Mouse (Mus musculus) myocyte (in vitro differentiated cells): ENCODE data around the gene Bcap31. TPM values are rescaled to one million over a fixed set of nuclear protein-coding genes. Genes with fewer than 3 reads are reported as not detected.

ENCODE experiments used
- H3K27me3 ChIP-seq: one replicate; pipeline ENCODE4 v1.6.1; 2011; ENCODE audit not compliant: control insufficient read depth, insufficient read depth, insufficient read length
- H3K36me3 ChIP-seq: one replicate; pipeline ENCODE4 v1.6.1; 2011; ENCODE audit not compliant: control insufficient read depth, insufficient read depth
- H3K4me2 ChIP-seq: one replicate; pipeline ENCODE4 v1.6.1; 2011; ENCODE audit warnings: low read depth, control low read depth
- H3K4me3 ChIP-seq: one replicate; pipeline ENCODE4 v1.5.1; 2011; ENCODE audit warnings: mild to moderate bottlenecking, control low read depth, moderate library complexity
- H3K79me2 ChIP-seq: one replicate; pipeline ENCODE4 v1.6.1; 2011; ENCODE audit not compliant: control insufficient read depth, insufficient read depth
- H3ac ChIP-seq: one replicate; pipeline ENCODE4 v1.6.1; 2011; ENCODE audit not compliant: control insufficient read depth, insufficient read length
- CEBPB ChIP-seq: IDR thresholded peaks from 2 replicates; pipeline ENCODE4 v1.6.1; 2011; ENCODE audit warnings: mild to moderate bottlenecking, moderate library complexity; ENCODE audit not compliant: poor library complexity, insufficient read depth, severe bottlenecking
- E2F4 ChIP-seq: IDR thresholded peaks from one replicate; pipeline ENCODE4 v1.6.1; 2011; ENCODE audit warnings: mild to moderate bottlenecking, control low read depth, moderate library complexity; ENCODE audit not compliant: insufficient read depth
- MAX ChIP-seq: IDR thresholded peaks from one replicate; pipeline ENCODE4 v1.6.1; 2011; ENCODE audit warnings: low read depth, mild to moderate bottlenecking, control low read depth
- MYOD1 ChIP-seq, 3 experiments: IDR thresholded peaks; one replicate each; pipeline ENCODE4 v1.6.1; 2011; ENCODE audit warnings: control low read depth in 2 of 3, low read depth in 2 of 3, mild to moderate bottlenecking in 2 of 3, moderate library complexity in 1 of 3; ENCODE audit not compliant: insufficient read length in 2 of 3, control insufficient read depth in 1 of 3
- MYOG ChIP-seq, 3 experiments: IDR thresholded peaks; one replicate each; pipeline ENCODE4 v1.6.1; 2011; ENCODE audit warnings: control low read depth in 2 of 3, low read depth in 2 of 3, mild to moderate bottlenecking in 2 of 3; ENCODE audit not compliant: insufficient read length in 2 of 3, control insufficient read depth in 1 of 3, insufficient read depth in 1 of 3
- POLR2A ChIP-seq: IDR thresholded peaks from one replicate; pipeline ENCODE4 v1.6.1; 2011; ENCODE audit warnings: low read depth, mild to moderate bottlenecking, control low read depth, moderate library complexity; ENCODE audit not compliant: insufficient read length
- POLR2AphosphoS2 ChIP-seq: IDR thresholded peaks from one replicate; pipeline ENCODE4 v1.6.1; 2011; ENCODE audit warnings: low read depth, control low read depth; ENCODE audit not compliant: insufficient read length
- REST ChIP-seq: IDR thresholded peaks from one replicate; pipeline ENCODE4 v1.6.1; 2011; ENCODE audit warnings: mild to moderate bottlenecking, control low read depth, moderate library complexity; ENCODE audit not compliant: insufficient read depth, insufficient read length
- SRF ChIP-seq: IDR thresholded peaks from one replicate; pipeline ENCODE4 v1.6.1; 2011; ENCODE audit warnings: low read depth; ENCODE audit not compliant: control insufficient read depth, insufficient read length
- TCF12 ChIP-seq: IDR thresholded peaks from one replicate; pipeline ENCODE4 v1.6.1; 2011; ENCODE audit warnings: mild to moderate bottlenecking, control low read depth; ENCODE audit not compliant: poor library complexity, insufficient read depth, severe bottlenecking
- TCF3 ChIP-seq: IDR thresholded peaks from one replicate; pipeline ENCODE4 v1.6.1; 2011; ENCODE audit warnings: low read depth, control low read depth; ENCODE audit not compliant: insufficient read length
- USF1 ChIP-seq: IDR thresholded peaks from one replicate; pipeline ENCODE4 v1.6.1; 2011; ENCODE audit warnings: low read depth, mild to moderate bottlenecking, control low read depth, moderate library complexity
- polyA plus RNA-seq: library from polyadenylated mRNA; unstranded; fragments of >200 nt; fragmentation: generic; extraction: Trizol; gene quantifications from one replicate; pipeline ENCODE4 v1.2.1, GENCODE M21; 2012; ENCODE audit warnings: missing spikeins

Gene Bcap31
- polyA plus RNA-seq, 1 experiment, result 255 TPM

DNA sequence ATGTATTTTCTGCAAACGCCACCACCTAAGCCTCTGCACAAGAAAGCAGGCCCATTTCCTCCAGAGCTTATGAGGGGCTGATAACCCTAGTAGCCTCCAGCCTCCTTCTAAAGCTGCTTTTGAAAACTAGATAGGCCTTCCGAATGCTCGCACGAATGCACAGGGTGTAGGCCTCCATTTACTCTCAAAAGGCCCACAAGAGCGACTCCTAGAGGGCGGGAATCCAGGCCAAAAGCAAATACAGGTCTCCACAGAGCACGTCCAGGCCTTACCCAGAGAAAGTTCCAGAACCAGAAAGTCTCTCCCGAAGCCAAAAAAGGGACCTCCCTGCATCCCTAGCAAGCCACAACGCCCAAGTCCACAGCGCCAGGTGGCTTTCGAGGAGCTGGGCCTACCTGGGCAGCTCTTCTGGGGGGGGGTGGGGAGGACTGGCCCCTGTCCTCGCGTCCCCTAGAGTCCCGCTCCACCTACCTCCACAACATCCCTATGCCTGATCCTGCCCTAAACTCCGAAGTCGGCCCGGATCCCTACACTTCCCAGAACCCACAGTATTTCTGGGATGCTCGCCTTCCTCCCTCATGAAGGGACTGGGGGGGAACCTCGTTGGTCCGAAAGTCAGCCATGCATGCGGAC lies 383 bp downstream of the Bcap31 start:
- H3K79me2 ChIP-seq, result peaks cover 12% of the 10 kb centered on the region
- TF ChIP-seq REST (no peak), MAX (no peak), USF1 (no peak), TCF3 (no peak), E2F4 (no peak), CEBPB (no peak), MYOD1 (IDR thresholded peaks at IDR 0.05; ENCODE audit: control insufficient read depth in 1 of 3, insufficient read length in 2 of 3, low read depth in 2 of 3) (no peak), MYOG (IDR thresholded peaks at IDR 0.05; ENCODE audit: control insufficient read depth in 1 of 3, insufficient read depth in 1 of 3, insufficient read length in 2 of 3, low read depth in 2 of 3) (no peak), POLR2AphosphoS2 (no peak), SRF (no peak), POLR2A (no peak), TCF12 (no peak)
- peaks cover 9% of the 10 kb centered on the region for H3K36me3 ChIP-seq
- H3K4me2 ChIP-seq, result peak overlapping the region; percentile 70
- peak overlapping the region; percentile 45 for H3ac ChIP-seq
- H3K27me3 ChIP-seq, result no peaks in the 10 kb centered on the region
- H3K4me3 ChIP-seq, result peak overlapping the region; percentile 51

DNA sequence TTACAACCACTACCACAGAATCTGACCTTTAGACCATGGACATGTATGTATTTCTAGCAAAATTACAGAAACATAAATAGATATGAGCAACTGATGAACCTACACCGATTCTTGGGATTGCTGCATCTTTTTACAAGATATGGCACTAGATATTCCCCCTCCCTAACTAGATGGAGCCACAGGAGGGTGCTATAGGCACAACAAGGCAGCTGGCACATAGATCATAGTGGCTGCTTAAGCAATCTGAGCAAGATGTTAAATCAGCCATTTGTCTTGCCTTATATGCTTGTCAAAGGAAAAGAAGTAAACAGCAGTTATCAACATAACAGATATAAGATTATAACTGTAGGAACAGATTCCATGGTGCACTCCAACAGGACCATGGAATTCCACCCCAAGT lies 15.5 kb downstream of the Bcap31 start:
- H3K4me2 ChIP-seq, result no peak overlapping the region
- no peaks in the 10 kb centered on the region for H3K79me2 ChIP-seq
- H3ac ChIP-seq, result no peak overlapping the region
- H3K36me3 ChIP-seq, result no peaks in the 10 kb centered on the region
- no peaks in the 10 kb centered on the region for H3K27me3 ChIP-seq
- no peak overlapping the region for H3K4me3 ChIP-seq
- TF ChIP-seq MYOG (IDR thresholded peaks at IDR 0.05; ENCODE audit: control insufficient read depth in 1 of 3, insufficient read depth in 1 of 3, insufficient read length in 2 of 3, low read depth in 2 of 3), result no peak
- TF ChIP-seq POLR2A, result no peak
- no peak for TF ChIP-seq MAX
- TF ChIP-seq CEBPB, result peak; percentile 58
- TF ChIP-seq REST, result no peak
- no peak for TF ChIP-seq TCF3

DNA sequence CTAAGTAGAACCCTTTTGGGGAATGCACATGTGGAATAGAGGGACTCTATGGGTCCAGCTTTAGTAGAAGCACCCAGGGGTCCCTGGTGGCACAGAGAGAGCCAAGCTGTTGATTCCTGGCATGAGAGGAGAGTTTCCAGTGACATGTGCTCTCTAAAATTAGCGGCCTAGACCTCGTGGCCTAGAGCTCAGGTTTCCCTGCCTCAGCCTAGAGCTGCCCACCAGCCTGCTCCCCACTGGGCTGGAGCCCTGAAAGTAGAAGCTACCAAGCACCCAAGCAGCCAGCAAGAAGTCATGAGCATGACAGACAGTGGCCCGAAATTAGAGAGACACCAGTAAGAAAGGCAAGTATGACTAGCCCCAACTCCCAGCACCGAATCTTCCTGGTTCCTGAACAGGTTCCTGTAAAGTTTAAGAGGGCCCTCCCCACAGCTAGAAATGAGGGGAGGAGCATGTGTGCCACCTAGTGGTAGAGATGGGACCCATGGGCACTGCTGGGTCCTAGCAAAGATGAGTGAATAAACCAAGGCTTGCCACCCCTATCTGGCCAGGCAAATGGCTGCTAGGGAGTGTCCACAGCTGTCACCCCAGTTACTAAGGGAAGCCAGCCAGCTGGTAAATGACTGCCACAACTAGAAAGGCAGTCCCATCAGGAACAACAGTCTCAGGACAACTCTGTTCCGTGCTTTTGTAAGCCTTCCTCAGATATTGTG lies 24.9 kb downstream of the Bcap31 start:
- peaks cover 8% of the 10 kb centered on the region for H3K36me3 ChIP-seq
- no peak overlapping the region for H3ac ChIP-seq
- peak overlapping the region; percentile 22 for H3K4me2 ChIP-seq
- no peak overlapping the region for H3K4me3 ChIP-seq
- TF ChIP-seq POLR2AphosphoS2, result no peak
- TF ChIP-seq MYOG (IDR thresholded peaks at IDR 0.05; ENCODE audit: control insufficient read depth in 1 of 3, insufficient read depth in 1 of 3, insufficient read length in 2 of 3, low read depth in 2 of 3), result peak; percentile 42 to 89 (median 79)
- TF ChIP-seq MYOD1 (IDR thresholded peaks at IDR 0.05; ENCODE audit: control insufficient read depth in 1 of 3, insufficient read length in 2 of 3, low read depth in 2 of 3), result peak; percentile 34 to 86 (median 39)
- H3K27me3 ChIP-seq, result no peaks in the 10 kb centered on the region
- H3K79me2 ChIP-seq, result no peaks in the 10 kb centered on the region

DNA sequence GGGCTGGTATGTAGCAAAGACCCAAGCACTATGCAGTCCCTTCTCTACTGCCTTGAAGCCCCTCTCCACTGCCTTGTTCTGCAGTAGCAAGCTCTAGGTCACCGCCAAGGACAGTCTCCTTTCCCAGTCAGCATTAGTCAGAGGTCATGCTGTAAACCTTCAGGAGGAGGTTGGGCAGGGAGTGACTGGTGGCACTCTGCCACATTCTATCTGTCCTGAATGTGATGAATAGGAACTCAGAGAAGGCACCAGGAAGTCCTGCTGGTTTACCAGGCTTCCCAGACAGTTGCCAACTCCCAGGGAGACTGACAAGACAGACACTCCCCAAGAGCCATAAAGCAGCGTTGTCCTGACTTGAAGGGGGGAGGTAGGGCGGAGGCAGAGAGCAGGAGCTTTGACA lies 30.3 kb downstream of the Bcap31 start:
- Histone ChIP-seq H3ac (no peak overlapping the region), H3K36me3 (peaks cover 13% of the 10 kb centered on the region), H3K4me3 (no peak overlapping the region), H3K4me2 (no peak overlapping the region), H3K79me2 (no peaks in the 10 kb centered on the region), H3K27me3 (no peaks in the 10 kb centered on the region)
- TF ChIP-seq SRF, result no peak
- no peak for TF ChIP-seq TCF3
- no peak for TF ChIP-seq REST
- TF ChIP-seq TCF12, result no peak
- no peak for TF ChIP-seq MYOD1 (IDR thresholded peaks at IDR 0.05; ENCODE audit: control insufficient read depth in 1 of 3, insufficient read length in 2 of 3, low read depth in 2 of 3)

DNA sequence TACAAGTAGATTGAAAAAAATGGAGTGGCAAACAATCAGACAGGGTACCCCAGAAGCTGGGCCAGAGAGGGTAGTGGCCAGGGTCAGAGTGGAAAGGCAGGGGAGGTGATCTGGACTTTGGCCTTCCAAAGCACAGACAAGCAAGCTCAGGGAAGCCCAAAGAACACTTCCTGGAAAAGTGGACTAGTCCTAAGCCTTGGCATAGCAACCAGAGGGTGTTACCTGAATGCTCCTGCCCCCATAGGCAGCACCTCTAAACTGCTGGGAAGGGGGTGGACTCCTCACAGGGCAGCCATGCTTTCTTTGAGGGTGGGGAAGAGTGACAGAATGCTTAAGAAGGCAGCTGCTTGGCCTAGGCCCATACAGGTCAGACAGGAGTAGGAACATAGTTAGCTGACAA lies 31.0 kb downstream of the Bcap31 start:
- H3K4me2 ChIP-seq, result no peak overlapping the region
- no peak overlapping the region for H3ac ChIP-seq
- H3K4me3 ChIP-seq, result no peak overlapping the region
- H3K27me3 ChIP-seq, result no peaks in the 10 kb centered on the region
- H3K36me3 ChIP-seq, result peaks cover 13% of the 10 kb centered on the region
- H3K79me2 ChIP-seq, result no peaks in the 10 kb centered on the region
- no peak for TF ChIP-seq USF1
- no peak for TF ChIP-seq CEBPB
- peak in 1 of 3 experiments; percentile 19 for TF ChIP-seq MYOD1 (IDR thresholded peaks at IDR 0.05; ENCODE audit: control insufficient read depth in 1 of 3, insufficient read length in 2 of 3, low read depth in 2 of 3)
- no peak for TF ChIP-seq SRF
